Mouse (Mus musculus): ENCODE measurements around the gene Nol8.

GRCm38 (mm10) chr13:49682233-49682846 is 29.5 kb downstream of the Nol8 start:
- no peak for TF ChIP-seq CTCF (IDR thresholded peaks at IDR 0.05; ENCODE audit: borderline replicate concordance, control insufficient read depth, extremely low read depth, insufficient read depth, low read length, poor library complexity)
- TF ChIP-seq POLR2A (IDR thresholded peaks at IDR 0.05; ENCODE audit: control insufficient read depth, extremely low read depth, insufficient read depth, low read length, poor library complexity), result no peak

Data from thymus, adult 2 months (tissue).